Comparison of ENCODE assay signal across 8 mouse cellular contexts in the genomic region with DNA sequence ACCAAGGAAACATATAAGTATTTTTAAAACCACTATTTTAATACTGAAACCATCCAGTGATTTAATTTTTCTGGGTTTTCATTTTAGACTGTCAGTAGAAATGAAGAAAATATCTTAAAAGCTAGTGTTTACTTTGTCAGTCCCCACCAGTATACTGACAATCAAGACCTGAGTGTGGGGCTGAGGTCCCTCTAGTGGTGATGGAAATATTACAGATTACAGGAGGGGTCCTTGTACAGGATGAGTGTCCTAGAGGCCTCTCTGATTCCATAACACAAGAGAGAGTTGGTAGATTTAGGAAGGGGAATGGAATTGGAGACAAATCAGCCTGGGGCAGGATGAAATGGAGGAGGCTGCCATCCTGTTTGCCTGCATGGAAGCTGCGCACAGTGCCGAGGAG.
DNase-seq lines count a peak whose midpoint lies in the region; ATAC-seq and TF ChIP-seq lines count a peak whose summit lies in the region.

No protein-coding gene starts in this region.

- no peak overlapping the region for H3K27ac ChIP-seq in kidney, postnatal 0 days
- no peak overlapping the region for H3K27ac ChIP-seq in kidney, embryonic 14.5 days (ENCODE audit: low read depth, low read length)
- H3K27ac ChIP-seq in forebrain, embryonic 12.5 days = no peak overlapping the region

- H3K9ac ChIP-seq in kidney, postnatal 0 days (ENCODE audit: low read depth, low read length) = no peak overlapping the region
- H3K9ac ChIP-seq in kidney, embryonic 14.5 days (ENCODE audit: low read depth, low read length) = no peak overlapping the region
- H3K9ac ChIP-seq in forebrain, embryonic 12.5 days = no peak overlapping the region

- 0 out of 2 replicates have a peak, but pooled peaks cover 19% of the 10 kb centered on the region for H3K36me3 ChIP-seq in kidney, postnatal 0 days (ENCODE audit: insufficient read depth, low read length)
- H3K36me3 ChIP-seq in kidney, embryonic 14.5 days (ENCODE audit: control insufficient read depth, insufficient read depth, low read length) = peaks cover 19% of the 10 kb centered on the region
- H3K36me3 ChIP-seq in forebrain, embryonic 12.5 days (replicated peaks) = peaks cover 30% of the 10 kb centered on the region

- no peaks in the 10 kb centered on the region for H3K27me3 ChIP-seq in kidney, postnatal 0 days (ENCODE audit: insufficient read depth, low read length)
- no peaks in the 10 kb centered on the region for H3K27me3 ChIP-seq in kidney, embryonic 14.5 days (ENCODE audit: control insufficient read depth, insufficient read depth, low read length)
- H3K27me3 ChIP-seq in forebrain, embryonic 12.5 days = no peaks in the 10 kb centered on the region

- WGBS in kidney, postnatal 0 days = 93% methylated on average over 2 of the region's 2 CpGs
- 97% methylated on average over 2 of the region's 2 CpGs for WGBS in kidney, embryonic 14.5 days
- WGBS in forebrain, embryonic 12.5 days = 93% methylated on average over 2 of the region's 2 CpGs

- H3K4me2 ChIP-seq in kidney, postnatal 0 days (ENCODE audit: low read length) = no peak overlapping the region
- H3K4me2 ChIP-seq in kidney, embryonic 14.5 days (replicated peaks; ENCODE audit: low read depth, low read length) = no peak overlapping the region
- no peak overlapping the region for H3K4me2 ChIP-seq in forebrain, embryonic 12.5 days

- H3K9me3 ChIP-seq in kidney, postnatal 0 days (replicated peaks; ENCODE audit: low read length) = no peaks in the 10 kb centered on the region
- no peaks in the 10 kb centered on the region for H3K9me3 ChIP-seq in kidney, embryonic 14.5 days (ENCODE audit: control insufficient read depth, low read length)
- H3K9me3 ChIP-seq in forebrain, embryonic 12.5 days = peaks cover 3% of the 10 kb centered on the region; the same call in 1 of the 2 replicates

- no peak for ATAC-seq in kidney, postnatal 0 days (replicated peaks; ENCODE audit: low FRiP score, low read depth)
- no peak for ATAC-seq in kidney, embryonic 14.5 days (ENCODE audit: low FRiP score, low TSS enrichment)
- peak; percentile 82 for ATAC-seq in forebrain, embryonic 12.5 days (ENCODE audit: low FRiP score)
- ATAC-seq in monocyte, adult 5-6 weeks (replicated peaks; ENCODE audit: insufficient number of reproducible peaks, low FRiP score, low TSS enrichment, poor library complexity, severe bottlenecking) = no peak

- H3K4me3 ChIP-seq in kidney, postnatal 0 days (replicated peaks; ENCODE audit: low read depth, low read length) = no peak overlapping the region
- no peak overlapping the region for H3K4me3 ChIP-seq in kidney, embryonic 14.5 days (ENCODE audit: low read length)
- H3K4me3 ChIP-seq in forebrain, embryonic 12.5 days (replicated peaks) = no peak overlapping the region

- peak; percentile 66 for TF ChIP-seq CTCF in kidney, postnatal 0 days (IDR thresholded peaks at IDR 0.05; ENCODE audit: low read depth)

- no peaks in the 10 kb centered on the region for H3K4me1 ChIP-seq in kidney, postnatal 0 days (replicated peaks; ENCODE audit: insufficient read depth, low read length)
- H3K4me1 ChIP-seq in kidney, embryonic 14.5 days (ENCODE audit: control insufficient read depth, insufficient read depth, low read length) = no peaks in the 10 kb centered on the region
- no peaks in the 10 kb centered on the region for H3K4me1 ChIP-seq in forebrain, embryonic 12.5 days

- peak; percentile 61 for DNase-seq in kidney, postnatal 0 days (ENCODE audit: low spot score)
- DNase-seq in MN1 (ENCODE audit: low spot score) = peak; percentile 33
- DNase-seq in lung, postnatal 25 days (ENCODE audit: low spot score) = peak; percentile 36
- DNase-seq in right cerebral cortex, postnatal 36 days (ENCODE audit: low spot score in 2 of 2) = no peak
- DNase-seq in adrenal gland, adult 18-20 months (ENCODE audit: low spot score in 2 of 2) = no peak

Comparison
In these comparisons a context has a peak if more than half of its experiments do, and no peak if none do; other contexts are left out.
1. DNase-seq: peak in kidney, postnatal 0 days (single experiment), MN1 (single experiment) and lung, postnatal 25 days (single experiment); none in right cerebral cortex, postnatal 36 days (0 of 2) and adrenal gland, adult 18-20 months (0 of 2).